Mouse (Mus musculus) kidney, adult 2 months (tissue): Measurements from ENCODE around the gene Fkbp5.

Experiments used
- CTCF ChIP-seq: fragments of 200-500 bp; conservative IDR thresholded peaks from 2 replicates; pipeline ENCODE4 v1.5.1; 2011; ENCODE audit warnings: low read depth, mild to moderate bottlenecking, control low read depth, low read length, moderate library complexity, mixed read lengths; ENCODE audit not compliant: insufficient read depth, insufficient read length
- POLR2A ChIP-seq: fragments of 200-500 bp; IDR thresholded peaks from one replicate; pipeline ENCODE4 v1.6.1; 2011; ENCODE audit warnings: low read depth, low read length, control low read depth

DNA sequence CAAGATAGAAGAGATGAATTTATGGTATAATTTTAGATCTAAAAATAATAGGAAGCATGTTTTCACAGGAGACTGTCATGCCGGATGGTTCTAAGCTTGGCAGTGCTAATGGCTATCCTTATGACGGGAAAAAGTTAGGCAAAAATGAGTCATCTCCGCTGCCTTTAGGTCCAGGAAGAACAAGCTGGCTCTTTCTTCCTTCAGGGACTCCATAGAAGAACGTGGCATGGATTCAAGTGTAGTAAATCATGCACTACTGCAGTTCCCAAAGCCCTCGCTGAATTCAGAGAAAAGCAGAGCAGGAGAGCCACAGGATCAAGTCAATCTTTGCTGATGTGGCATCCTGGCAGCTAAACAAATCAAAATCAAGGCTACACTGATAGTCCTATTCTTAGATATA is 102.1 kb downstream of the Fkbp5 start:
- TF ChIP-seq CTCF (no peak), POLR2A (no peak)
